ENCODE assay signal across 10 mouse cellular contexts in the genomic region with DNA sequence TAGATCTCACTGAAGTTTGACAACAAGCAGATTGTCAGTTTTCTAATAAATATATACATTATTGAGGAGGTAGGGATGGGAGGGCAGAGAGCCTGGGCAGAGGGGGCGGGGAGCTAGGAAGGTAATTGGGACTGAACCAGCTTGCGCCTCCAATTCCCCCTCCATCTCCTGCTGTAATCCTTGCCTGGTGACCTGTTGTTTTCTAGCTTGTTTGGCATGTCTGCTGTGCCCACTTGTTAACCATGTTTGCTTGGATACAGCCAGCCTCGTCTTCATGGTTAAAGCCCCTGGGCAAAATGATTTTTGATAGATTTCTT. TPM values are rescaled to one million over a fixed set of nuclear protein-coding genes. Genes with fewer than 3 reads are reported as not detected.
DNase-seq lines count a peak whose midpoint lies in the region; ATAC-seq lines count a peak whose summit lies in the region.
"Had no signal": no experiment of that assay in that cellular context is flagged by ENCODE, and none has a peak within 500 bp of the region (broad histone marks: within the 10 kb centered on the region; RNA-seq: fewer than 3 reads in every experiment).

No protein-coding gene starts in this region.

- H3K4me3 ChIP-seq in heart, embryonic 10.5 days = peak overlapping the region; percentile 71
- peak overlapping the region; percentile 65 for H3K4me3 ChIP-seq in limb, embryonic 10.5 days
- H3K4me3 ChIP-seq in stomach, embryonic 16.5 days (replicated peaks; ENCODE audit: low read length) = peak overlapping the region; percentile 50; the same call in 1 of the 2 replicates
- H3K4me3 ChIP-seq: myocyte had no signal

- H3K4me1 ChIP-seq in heart, embryonic 10.5 days = peaks cover 11% of the 10 kb centered on the region; the same call in 1 of the 2 replicates
- H3K4me1 ChIP-seq in limb, embryonic 10.5 days = peaks cover 12% of the 10 kb centered on the region
- H3K4me1 ChIP-seq in stomach, embryonic 16.5 days (ENCODE audit: control insufficient read depth, insufficient read depth, low read length) = no peaks in the 10 kb centered on the region

- no peak for DNase-seq in heart, embryonic 10.5 days (ENCODE audit: low spot score)
- DNase-seq in heart, postnatal 36 days = no peak
- peak; percentile 38 for DNase-seq in right cerebral cortex, adult 18-20 months
- DNase-seq in right cerebral cortex, postnatal 4 days = no peak
- DNase-seq in limb, embryonic 10.5 days (ENCODE audit: low spot score) = no peak
- DNase-seq in gastrocnemius, postnatal 10 days = no peak
- no peak for DNase-seq in kidney, postnatal 4 days

- H3K9ac ChIP-seq in stomach, embryonic 16.5 days (ENCODE audit: low read length) = no peak overlapping the region

- ATAC-seq in stomach, embryonic 16.5 days (ENCODE audit: insufficient read depth, low FRiP score) = no peak

- no peaks in the 10 kb centered on the region for H3K36me3 ChIP-seq in heart, embryonic 10.5 days
- no peaks in the 10 kb centered on the region for H3K36me3 ChIP-seq in limb, embryonic 10.5 days
- no peaks in the 10 kb centered on the region for H3K36me3 ChIP-seq in stomach, embryonic 16.5 days (ENCODE audit: control insufficient read depth, insufficient read depth, low read length)

- H3K27me3 ChIP-seq in heart, embryonic 10.5 days (ENCODE audit: insufficient read depth, poor library complexity, severe bottlenecking) = peaks cover 12% of the 10 kb centered on the region
- peaks cover 25% of the 10 kb centered on the region for H3K27me3 ChIP-seq in limb, embryonic 10.5 days (ENCODE audit: low read depth, poor library complexity, severe bottlenecking)
- H3K27me3 ChIP-seq in stomach, embryonic 16.5 days (ENCODE audit: control insufficient read depth, insufficient read depth, low read length) = 0 out of 2 replicates have a peak, but pooled peaks cover 4% of the 10 kb centered on the region

- 17% methylated on average over 3 of the region's 3 CpGs for WGBS in heart, embryonic 10.5 days
- WGBS in limb, embryonic 10.5 days = 16% methylated on average over 3 of the region's 3 CpGs
- 34% methylated on average over 3 of the region's 3 CpGs for WGBS in stomach, embryonic 16.5 days

- peak overlapping the region; percentile 63 for H3K4me2 ChIP-seq in stomach, embryonic 16.5 days (ENCODE audit: low read depth, low read length)

- H3K9me3 ChIP-seq in heart, embryonic 10.5 days = no peaks in the 10 kb centered on the region
- H3K9me3 ChIP-seq in limb, embryonic 10.5 days (replicated peaks) = no peaks in the 10 kb centered on the region
- no peaks in the 10 kb centered on the region for H3K9me3 ChIP-seq in stomach, embryonic 16.5 days (replicated peaks; ENCODE audit: control insufficient read depth, low read length)

- no peak overlapping the region for H3K27ac ChIP-seq in heart, embryonic 10.5 days
- no peak overlapping the region for H3K27ac ChIP-seq in limb, embryonic 10.5 days
- no peak overlapping the region for H3K27ac ChIP-seq in stomach, embryonic 16.5 days (ENCODE audit: low read length)

- intact Hi-C loops in heart, postnatal 36 days (cut with DNase I) = no loop called here

RNA-seq across cellular contexts. Expression of a gene that starts 0.5 kb away (rescaled TPM):
- 0.14 TPM in 1 of 2 replicates, not detected in the other for polyA plus RNA-seq in heart, embryonic 10.5 days (2016; fragmentation: Nextera tagmentation; extraction: Ambion mirVana)
- under 1 TPM; 0.08 to 0.25 TPM for total RNA-seq in heart, postnatal 36 days (2021)
- 0.01 TPM in 1 of 2 replicates, not detected in the other for polyA plus RNA-seq in limb, embryonic 10.5 days (2016; fragmentation: Nextera tagmentation; extraction: Ambion mirVana)
- polyA plus RNA-seq in stomach, embryonic 16.5 days (2015; fragmentation: Nextera tagmentation; extraction: Ambion mirVana) = 0.40 and 0.56 TPM in 2 replicates
- under 1 TPM; 0.16 to 0.36 TPM for total RNA-seq in gastrocnemius, postnatal 10 days (2021)
- polyA plus RNA-seq: C2C12, myocyte had no signal
